Mouse (Mus musculus) adrenal gland, postnatal 25 days (tissue): ENCODE measurements around the gene Slc9a8. TPM values are rescaled to one million over a fixed set of nuclear protein-coding genes. Genes with fewer than 3 reads are reported as not detected.
A peak's percentile ranks its signal among the peaks of the same experiment; 100 is the strongest.

Experiments used
- DNase-seq: peaks from one replicate; pipeline ENCODE4 v3.0.0; 2021; ENCODE audit warnings: mixed read lengths
- total RNA-seq: library from RNA; stranded (reverse); gene quantifications from 2 replicates; pipeline ENCODE4 v1.2.3, GENCODE M21; 2021

The Slc9a8 gene
- total RNA-seq, 1 experiment from 2014 or later, result 51.9 TPM

- DNase-seq, result no peak
These were observed 28.1 kb downstream of the Slc9a8 start for GRCm38 (mm10) chr2:167449331-167450275.

- peak; percentile 22 for DNase-seq
These were observed 29.1 kb downstream of the Slc9a8 start for GRCm38 (mm10) chr2:167450647-167451046.

GRCm38 (mm10) chr2:167453814-167454213 lies 32.3 kb downstream of the Slc9a8 start:
- no peak for DNase-seq

- no peak for DNase-seq
These were observed 35.0 kb downstream of the Slc9a8 start for GRCm38 (mm10) chr2:167456361-167457020.

GRCm38 (mm10) chr2:167457213-167457612 lies 35.7 kb downstream of the Slc9a8 start:
- DNase-seq, result no peak

GRCm38 (mm10) chr2:167458548-167458947 lies 37.0 kb downstream of the Slc9a8 start:
- no peak for DNase-seq

GRCm38 (mm10) chr2:167459071-167459865 lies 37.8 kb downstream of the Slc9a8 start:
- no peak for DNase-seq

GRCm38 (mm10) chr2:167462954-167463353 lies 41.4 kb downstream of the Slc9a8 start:
- DNase-seq, result peak; percentile 76

- no peak for DNase-seq
These were observed 42.3 kb downstream of the Slc9a8 start for GRCm38 (mm10) chr2:167463802-167464201.

GRCm38 (mm10) chr2:167465951-167466350 lies 44.4 kb downstream of the Slc9a8 start:
- no peak for DNase-seq

GRCm38 (mm10) chr2:167467214-167467613 lies 45.7 kb downstream of the Slc9a8 start:
- DNase-seq, result no peak

- DNase-seq, result no peak
These were observed 46.9 kb downstream of the Slc9a8 start for GRCm38 (mm10) chr2:167468444-167468843.

- DNase-seq, result no peak
These were observed 49.1 kb downstream of the Slc9a8 start for GRCm38 (mm10) chr2:167470611-167471010.

- no peak for DNase-seq
These were observed 50.1 kb downstream of the Slc9a8 start for GRCm38 (mm10) chr2:167471585-167471984.

GRCm38 (mm10) chr2:167474218-167474617 lies 52.7 kb downstream of the Slc9a8 start:
- DNase-seq, result no peak

- DNase-seq, result no peak
These were observed 54.1 kb downstream of the Slc9a8 start for GRCm38 (mm10) chr2:167475596-167475995.

- peak; percentile 60 for DNase-seq
These were observed 54.7 kb downstream of the Slc9a8 start for GRCm38 (mm10) chr2:167476200-167476688.

GRCm38 (mm10) chr2:167476762-167477161 lies 55.2 kb downstream of the Slc9a8 start:
- no peak for DNase-seq

- no peak for DNase-seq
These were observed 56.6 kb downstream of the Slc9a8 start for GRCm38 (mm10) chr2:167478128-167478527.

GRCm38 (mm10) chr2:167479501-167479900 lies 58.0 kb downstream of the Slc9a8 start:
- no peak for DNase-seq

GRCm38 (mm10) chr2:167482681-167483080 lies 61.2 kb downstream of the Slc9a8 start:
- DNase-seq, result no peak
